Mouse (Mus musculus) hindlimb bud, embryonic 11.5 days (tissue): ENCODE measurements around the gene Zfyve21.

ENCODE experiments used
- DNase-seq: peaks from one replicate; pipeline ENCODE4 v3.0.0-alpha.2; 2012; ENCODE audit warnings: low read depth, low spot score; ENCODE audit errors: extremely low spot score

Gene Zfyve21

GRCm38 (mm10) chr12:111842565-111843433, 28.8 kb downstream of the Zfyve21 start:
- DNase-seq: no peak

- no peak for DNase-seq
Measured at GRCm38 (mm10) chr12:111843470-111843869, 29.5 kb downstream of the Zfyve21 start.

- DNase-seq: no peak
Measured at GRCm38 (mm10) chr12:111845953-111846352, 32.0 kb downstream of the Zfyve21 start.

- no peak for DNase-seq
Measured at GRCm38 (mm10) chr12:111846815-111847214, 32.8 kb downstream of the Zfyve21 start.

GRCm38 (mm10) chr12:111848300-111848798, 34.4 kb downstream of the Zfyve21 start:
- DNase-seq: no peak

- no peak for DNase-seq
Measured at GRCm38 (mm10) chr12:111851235-111851634, 37.3 kb downstream of the Zfyve21 start.

- no peak for DNase-seq
Measured at GRCm38 (mm10) chr12:111851745-111852144, 37.8 kb downstream of the Zfyve21 start.

- DNase-seq: no peak
Measured at GRCm38 (mm10) chr12:111853011-111853436, 39.1 kb downstream of the Zfyve21 start.

- DNase-seq: no peak
Measured at GRCm38 (mm10) chr12:111853546-111853945, 39.6 kb downstream of the Zfyve21 start.

- DNase-seq: no peak
Measured at GRCm38 (mm10) chr12:111855448-111855847, 41.5 kb downstream of the Zfyve21 start.

GRCm38 (mm10) chr12:111864206-111864824, 50.3 kb downstream of the Zfyve21 start:
- no peak for DNase-seq

- no peak for DNase-seq
Measured at GRCm38 (mm10) chr12:111869806-111870205, 55.8 kb downstream of the Zfyve21 start.

- no peak for DNase-seq
Measured at GRCm38 (mm10) chr12:111870811-111871210, 56.8 kb downstream of the Zfyve21 start.

GRCm38 (mm10) chr12:111872079-111872478, 58.1 kb downstream of the Zfyve21 start:
- DNase-seq: no peak

- DNase-seq: no peak
Measured at GRCm38 (mm10) chr12:111874601-111875140, 60.7 kb downstream of the Zfyve21 start.

- DNase-seq: no peak
Measured at GRCm38 (mm10) chr12:111875499-111875898, 61.5 kb downstream of the Zfyve21 start.

GRCm38 (mm10) chr12:111878213-111878612, 64.2 kb downstream of the Zfyve21 start:
- peak; percentile 56 for DNase-seq
